9 mouse cellular contexts compared by ENCODE assay signal in genomic region chr17:33825462-33825861, GRCm38 (mm10). TPM values are rescaled to one million over a fixed set of nuclear protein-coding genes. Genes with fewer than 3 reads are reported as not detected.
A peak's percentile ranks its signal among the peaks of the same experiment; 100 is the strongest.
DNase-seq lines count a peak whose midpoint lies in the region; ATAC-seq and TF ChIP-seq lines count a peak whose summit lies in the region.
"Had no signal": no experiment of that assay in that cellular context is flagged by ENCODE, and none has a peak within 500 bp of the region (broad histone marks: within the 10 kb centered on the region; RNA-seq: fewer than 3 reads in every experiment).

No protein-coding gene starts in this region.

- H3K4me3 ChIP-seq in kidney, embryonic 14.5 days (ENCODE audit: low read length), result peak overlapping the region; percentile 83
- H3K4me3 ChIP-seq in bone marrow, adult 2 months (replicated peaks; ENCODE audit: control insufficient read depth, low read depth, low read length), result peak overlapping the region; percentile 27
- peak overlapping the region; percentile 68 for H3K4me3 ChIP-seq in hindbrain, embryonic 14.5 days (replicated peaks; ENCODE audit: low read length)
- H3K4me3 ChIP-seq in midbrain, embryonic 14.5 days (replicated peaks; ENCODE audit: low read depth, low read length), result peak overlapping the region; percentile 50

- ATAC-seq in kidney, embryonic 14.5 days (ENCODE audit: low FRiP score, low TSS enrichment), result no peak
- no peak for ATAC-seq in hindbrain, embryonic 14.5 days (ENCODE audit: low FRiP score)
- no peak for ATAC-seq in midbrain, embryonic 14.5 days (ENCODE audit: low FRiP score, low TSS enrichment)

- H3K4me2 ChIP-seq in kidney, embryonic 14.5 days (replicated peaks; ENCODE audit: low read depth, low read length), result peak overlapping the region; percentile 74
- H3K4me2 ChIP-seq in hindbrain, embryonic 14.5 days (replicated peaks), result peak overlapping the region; percentile 70
- peak overlapping the region; percentile 74 for H3K4me2 ChIP-seq in midbrain, embryonic 14.5 days (ENCODE audit: low read length)

- H3K27me3 ChIP-seq in kidney, embryonic 14.5 days (ENCODE audit: control insufficient read depth, insufficient read depth, low read length), result no peaks in the 10 kb centered on the region
- no peaks in the 10 kb centered on the region for H3K27me3 ChIP-seq in hindbrain, embryonic 14.5 days (ENCODE audit: control insufficient read depth, insufficient read depth, low read length)
- no peaks in the 10 kb centered on the region for H3K27me3 ChIP-seq in midbrain, embryonic 14.5 days (ENCODE audit: control insufficient read depth, insufficient read depth, low read length)

- no peak for DNase-seq in kidney, postnatal 4 days
- DNase-seq in hindbrain, embryonic 14.5 days (ENCODE audit: low spot score), result no peak
- no peak for DNase-seq in midbrain, embryonic 14.5 days
- DNase-seq in layer of hippocampus, postnatal 10 days (ENCODE audit: low spot score in 2 of 2), result no peak
- no peak for DNase-seq in right cerebral cortex, postnatal 4 days
- no peak for DNase-seq in right cerebral cortex, postnatal 36 days (ENCODE audit: low spot score in 2 of 2)
- DNase-seq: lung, postnatal 4 days had no signal

- peaks cover 23% of the 10 kb centered on the region for H3K4me1 ChIP-seq in kidney, embryonic 14.5 days (ENCODE audit: control insufficient read depth, insufficient read depth, low read length)
- peaks cover 3% of the 10 kb centered on the region; the same call in 1 of the 2 replicates for H3K4me1 ChIP-seq in bone marrow, adult 2 months (ENCODE audit: control insufficient read depth, insufficient read depth, low read length)
- peaks cover 23% of the 10 kb centered on the region for H3K4me1 ChIP-seq in hindbrain, embryonic 14.5 days (replicated peaks; ENCODE audit: control insufficient read depth, insufficient read depth, low read length)
- peaks cover 24% of the 10 kb centered on the region for H3K4me1 ChIP-seq in midbrain, embryonic 14.5 days (ENCODE audit: control insufficient read depth, insufficient read depth, low read length)

- no peak for TF ChIP-seq POLR2A in bone marrow, adult 2 months (IDR thresholded peaks at IDR 0.05; ENCODE audit: borderline replicate concordance, control insufficient read depth, low read depth, low read length)

- TF ChIP-seq CTCF in bone marrow, adult 2 months (IDR thresholded peaks at IDR 0.05; ENCODE audit: control insufficient read depth, insufficient read depth, low read length), result no peak

- peaks cover 57% of the 10 kb centered on the region for H3K36me3 ChIP-seq in kidney, embryonic 14.5 days (ENCODE audit: control insufficient read depth, insufficient read depth, low read length)
- H3K36me3 ChIP-seq in hindbrain, embryonic 14.5 days (replicated peaks; ENCODE audit: control insufficient read depth, insufficient read depth), result peaks cover 53% of the 10 kb centered on the region
- H3K36me3 ChIP-seq in midbrain, embryonic 14.5 days (ENCODE audit: control insufficient read depth, insufficient read depth, low read length), result peaks cover 45% of the 10 kb centered on the region

- H3K9me3 ChIP-seq in kidney, embryonic 14.5 days (ENCODE audit: control insufficient read depth, low read length), result no peaks in the 10 kb centered on the region
- H3K9me3 ChIP-seq in hindbrain, embryonic 14.5 days (ENCODE audit: control insufficient read depth, low read length), result no peaks in the 10 kb centered on the region
- no peaks in the 10 kb centered on the region for H3K9me3 ChIP-seq in midbrain, embryonic 14.5 days (ENCODE audit: control insufficient read depth, low read length)

- H3K27ac ChIP-seq in kidney, embryonic 14.5 days (ENCODE audit: low read depth, low read length), result no peak overlapping the region
- no peak overlapping the region for H3K27ac ChIP-seq in bone marrow, adult 2 months (ENCODE audit: control insufficient read depth, insufficient read depth, low read depth, low read length, poor library complexity)
- H3K27ac ChIP-seq in hindbrain, embryonic 14.5 days, result no peak overlapping the region
- no peak overlapping the region for H3K27ac ChIP-seq in midbrain, embryonic 14.5 days (replicated peaks; ENCODE audit: low read depth, low read length)

- peak overlapping the region; percentile 89; the same call in 1 of the 2 replicates for H3K9ac ChIP-seq in kidney, embryonic 14.5 days (ENCODE audit: low read depth, low read length)
- H3K9ac ChIP-seq in hindbrain, embryonic 14.5 days, result peak overlapping the region; percentile 83
- H3K9ac ChIP-seq in midbrain, embryonic 14.5 days (replicated peaks; ENCODE audit: low read length), result no peak overlapping the region

- 83% methylated on average over 8 of the region's 8 CpGs for WGBS in kidney, embryonic 14.5 days
- 83% methylated on average over 8 of the region's 8 CpGs for WGBS in bone marrow, adult 2 months
- WGBS in hindbrain, embryonic 14.5 days, result 88% methylated on average over 8 of the region's 8 CpGs
- WGBS in midbrain, embryonic 14.5 days, result 89% methylated on average over 8 of the region's 8 CpGs

RNA-seq across cellular contexts. Expression of gene Ndufa7, which starts 1.1 kb away (rescaled TPM):
- 504 and 675 TPM in 2 replicates for polyA plus RNA-seq in kidney, embryonic 14.5 days (2014; fragmentation: Nextera tagmentation; extraction: Ambion mirVana)
- 68.0 and 157 TPM in 2 replicates for polyA plus RNA-seq in bone marrow, adult 2 months (2011; ENCODE audit: insufficient read depth, insufficient read length, low replicate concordance, missing spikeins)
- polyA plus RNA-seq in hindbrain, embryonic 14.5 days (2014; fragmentation: Nextera tagmentation; extraction: Ambion mirVana), result 487 and 568 TPM in 2 replicates
- polyA plus RNA-seq in midbrain, embryonic 14.5 days (2014; fragmentation: Nextera tagmentation; extraction: Ambion mirVana), result 497 and 604 TPM in 2 replicates
- total RNA-seq in layer of hippocampus, postnatal 10 days (2021), result 100 to 1,000 TPM; 244 to 245 TPM

RNA-seq across cellular contexts. Expression of gene Rps28, which starts 1.1 kb away (rescaled TPM):
- 1,210 and 1,489 TPM in 2 replicates for polyA plus RNA-seq in kidney, embryonic 14.5 days (2014; fragmentation: Nextera tagmentation; extraction: Ambion mirVana)
- 900 and 1,879 TPM in 2 replicates for polyA plus RNA-seq in bone marrow, adult 2 months (2011; ENCODE audit: insufficient read depth, insufficient read length, low replicate concordance, missing spikeins)
- 580 and 749 TPM in 2 replicates for polyA plus RNA-seq in hindbrain, embryonic 14.5 days (2014; fragmentation: Nextera tagmentation; extraction: Ambion mirVana)
- 653 and 777 TPM in 2 replicates for polyA plus RNA-seq in midbrain, embryonic 14.5 days (2014; fragmentation: Nextera tagmentation; extraction: Ambion mirVana)
- total RNA-seq in layer of hippocampus, postnatal 10 days (2021), result 100 to 1,000 TPM; 919 to 984 TPM

RNA-seq across cellular contexts. Expression of gene Kank3, which starts 15.1 kb away (rescaled TPM):
- 49.9 and 52.1 TPM in 2 replicates for polyA plus RNA-seq in kidney, embryonic 14.5 days (2014; fragmentation: Nextera tagmentation; extraction: Ambion mirVana)
- polyA plus RNA-seq in bone marrow, adult 2 months (2011; ENCODE audit: insufficient read depth, insufficient read length, low replicate concordance, missing spikeins), result 23.0 and 52.7 TPM in 2 replicates
- 44.7 and 47.7 TPM in 2 replicates for polyA plus RNA-seq in hindbrain, embryonic 14.5 days (2014; fragmentation: Nextera tagmentation; extraction: Ambion mirVana)
- 39.5 and 45.8 TPM in 2 replicates for polyA plus RNA-seq in midbrain, embryonic 14.5 days (2014; fragmentation: Nextera tagmentation; extraction: Ambion mirVana)
- total RNA-seq in layer of hippocampus, postnatal 10 days (2021), result 10 to 100 TPM; 38.0 to 51.2 TPM

RNA-seq across cellular contexts. Expression of gene Cd320, which starts 17.4 kb away (rescaled TPM):
- polyA plus RNA-seq in kidney, embryonic 14.5 days (2014; fragmentation: Nextera tagmentation; extraction: Ambion mirVana), result 111 and 121 TPM in 2 replicates
- 2.8 and 4.6 TPM in 2 replicates for polyA plus RNA-seq in bone marrow, adult 2 months (2011; ENCODE audit: insufficient read depth, insufficient read length, low replicate concordance, missing spikeins)
- 57.5 and 59.6 TPM in 2 replicates for polyA plus RNA-seq in hindbrain, embryonic 14.5 days (2014; fragmentation: Nextera tagmentation; extraction: Ambion mirVana)
- 55.1 and 59.8 TPM in 2 replicates for polyA plus RNA-seq in midbrain, embryonic 14.5 days (2014; fragmentation: Nextera tagmentation; extraction: Ambion mirVana)
- 10 to 100 TPM; 25.1 to 27.1 TPM for total RNA-seq in layer of hippocampus, postnatal 10 days (2021)

RNA-seq across cellular contexts. Expression of gene Angptl4, which starts 43.8 kb away (rescaled TPM):
- polyA plus RNA-seq in kidney, embryonic 14.5 days (2014; fragmentation: Nextera tagmentation; extraction: Ambion mirVana), result 18.4 and 19.4 TPM in 2 replicates
- 3.4 and 7.4 TPM in 2 replicates for polyA plus RNA-seq in bone marrow, adult 2 months (2011; ENCODE audit: insufficient read depth, insufficient read length, low replicate concordance, missing spikeins)
- polyA plus RNA-seq in hindbrain, embryonic 14.5 days (2014; fragmentation: Nextera tagmentation; extraction: Ambion mirVana), result 19.1 and 25.1 TPM in 2 replicates
- polyA plus RNA-seq in midbrain, embryonic 14.5 days (2014; fragmentation: Nextera tagmentation; extraction: Ambion mirVana), result 8.0 and 18.4 TPM in 2 replicates
- total RNA-seq in layer of hippocampus, postnatal 10 days (2021), result 1 to 10 TPM; 6.9 to 9.5 TPM

Comparison
In these comparisons a context has a peak if more than half of its experiments do, and no peak if none do; other contexts are left out.
1. H3K4me3 ChIP-seq: peak in every context shown above with its lines; median percentile 83 in kidney, embryonic 14.5 days; 68 in hindbrain, embryonic 14.5 days; 50 in midbrain, embryonic 14.5 days; 27 in bone marrow, adult 2 months.